Mouse (Mus musculus) lung, postnatal 0 days (tissue): Measurements from ENCODE around the gene Tex48. TPM values are rescaled to one million over a fixed set of nuclear protein-coding genes. Genes with fewer than 3 reads are reported as not detected.

Experiments used
- ATAC-seq: fragments of 200-750 bp; cut with Nextera tagmentation; 2 replicates; pipeline ENCODE4 v1.8.0; 2017; ENCODE audit warnings: moderate library complexity
- DNase-seq: peaks from one replicate; pipeline ENCODE4 v3.0.0-alpha.2; 2016; ENCODE audit warnings: low spot score
- H3K27ac ChIP-seq: fragments of 300-500 bp; sonication (generic); 2 replicates; pipeline ENCODE4 v1.5.1; 2014; ENCODE audit warnings: antibody characterized with exemption, mild to moderate bottlenecking, low read length, mixed read lengths
- H3K27me3 ChIP-seq: fragments of 300-500 bp; sonication (generic); replicated peaks from 2 replicates; pipeline ENCODE4 v1.6.1; 2014; ENCODE audit warnings: low read length, mixed read lengths; ENCODE audit not compliant: insufficient read depth
- H3K36me3 ChIP-seq: fragments of 300-500 bp; sonication (generic); 2 replicates; pipeline ENCODE4 v1.6.1; 2014; ENCODE audit warnings: low read length, mixed read lengths; ENCODE audit not compliant: insufficient read depth
- H3K4me1 ChIP-seq: fragments of 300-500 bp; sonication (generic); 2 replicates; pipeline ENCODE4 v1.6.1; 2014; ENCODE audit warnings: antibody characterized with exemption, low read depth, low read length, mixed read lengths; ENCODE audit not compliant: insufficient read depth
- H3K4me2 ChIP-seq: fragments of 300-500 bp; sonication (generic); replicated peaks from 2 replicates; pipeline ENCODE4 v1.6.1; 2014; ENCODE audit warnings: low read depth, mild to moderate bottlenecking, low read length, moderate library complexity, mixed read lengths
- H3K4me3 ChIP-seq: fragments of 300-500 bp; sonication (generic); 2 replicates; pipeline ENCODE4 v1.5.1; 2014; ENCODE audit warnings: low read depth, low read length
- H3K9ac ChIP-seq: fragments of 300-500 bp; sonication (generic); replicated peaks from 2 replicates; pipeline ENCODE4 v1.6.1; 2014; ENCODE audit warnings: low read depth, mild to moderate bottlenecking
- H3K9me3 ChIP-seq: fragments of 300-500 bp; sonication (generic); 2 replicates; pipeline ENCODE4 v1.6.1; 2016; ENCODE audit warnings: low read length, mixed read lengths
- CTCF ChIP-seq: IDR thresholded peaks from 2 replicates; pipeline ENCODE4 v1.5.1; 2016; ENCODE audit warnings: antibody characterized with exemption, mild to moderate bottlenecking
- EP300 ChIP-seq: IDR thresholded peaks from 2 replicates; pipeline ENCODE4 v1.6.1; 2016; ENCODE audit warnings: antibody characterized with exemption, mild to moderate bottlenecking, control low read depth
- WGBS: fragments of 180-500 bp; shearing (Covaris S2); extraction: QIAGEN DNeasy Blood & Tissue Kit; methylation state at CpG from one replicate; pipeline ENCODE4 v1.1.7; 2014; 5-methylcytosine and 5-hydroxymethylcytosine counted together
- polyA plus RNA-seq: library from polyadenylated mRNA; unstranded; fragments of >200 nt; fragmentation: Nextera tagmentation; extraction: Ambion mirVana; gene quantifications from 2 replicates; pipeline ENCODE4 v1.2.1, GENCODE M21; 2015

The Tex48 gene
- polyA plus RNA-seq, 1 experiment from 2014 or later: not detected

DNA sequence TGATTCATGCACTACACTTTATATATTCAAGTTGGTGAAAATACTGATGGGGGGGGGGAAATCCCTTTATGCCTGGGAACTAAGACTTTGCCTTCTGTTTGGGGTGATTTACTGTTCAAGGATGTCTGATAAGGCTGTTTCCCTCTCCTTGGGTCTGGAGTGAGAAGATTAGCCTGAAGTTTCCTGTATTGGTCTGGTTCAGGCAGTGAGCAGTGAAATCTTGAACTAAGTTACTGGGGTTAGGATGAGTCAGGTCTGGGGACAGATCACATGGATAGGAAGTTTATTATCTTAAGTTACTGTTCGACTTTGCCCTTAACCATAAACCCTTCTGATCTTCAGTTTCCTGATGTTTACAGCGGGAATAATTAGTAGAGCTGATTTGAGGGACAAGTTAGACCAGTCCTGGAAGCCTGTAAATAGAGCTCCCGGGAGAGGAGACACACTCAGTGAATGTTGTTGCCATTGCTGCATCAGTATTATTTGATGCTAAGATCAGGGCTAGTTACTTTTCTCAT, 3.4 kb upstream of the Tex48 start:
- TF ChIP-seq CTCF: no peak
- 27% methylated on average over 3 of the region's 3 CpGs for WGBS
- DNase-seq: no peak

DNA sequence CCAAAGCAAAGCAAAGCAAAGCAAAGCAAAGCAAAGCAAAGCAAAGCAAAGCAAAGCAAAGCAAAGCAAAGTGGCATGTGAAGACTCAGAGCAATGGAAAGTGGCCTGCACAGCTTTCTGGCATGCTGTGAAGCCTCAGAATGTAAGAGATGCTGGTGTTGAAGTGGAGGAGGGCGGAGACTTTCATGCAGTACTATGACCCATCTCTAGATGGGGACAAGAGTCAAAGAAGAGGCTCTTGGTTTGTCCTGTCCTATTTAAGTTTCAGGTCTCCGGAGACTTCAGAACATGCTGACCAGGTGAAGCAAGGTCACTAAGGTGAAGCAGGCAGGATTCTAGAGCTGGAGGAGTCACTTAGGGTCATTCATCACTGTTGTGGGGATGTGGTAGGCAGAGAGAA, 367 bp downstream of the Tex48 start:
- H3K9ac ChIP-seq: no peak overlapping the region
- H3K9me3 ChIP-seq: no peaks in the 10 kb centered on the region
- no peaks in the 10 kb centered on the region for H3K27me3 ChIP-seq
- H3K4me2 ChIP-seq: no peak overlapping the region
- no peaks in the 10 kb centered on the region for H3K36me3 ChIP-seq
- WGBS: 71% methylated on average over 2 of the region's 2 CpGs
- DNase-seq (peak; percentile 9), ATAC-seq (no peak)
- no peaks in the 10 kb centered on the region for H3K4me1 ChIP-seq
- H3K27ac ChIP-seq: no peak overlapping the region
- TF ChIP-seq CTCF (0 out of 2 replicates have a peak, but pooled peaks have one; percentile 5), EP300 (no peak)
- H3K4me3 ChIP-seq: no peak overlapping the region

More for the DNA sequence above, 3.4 kb upstream of the Tex48 start:
- Histone ChIP-seq H3K4me1 (no peaks in the 10 kb centered on the region), H3K9ac (no peak overlapping the region), H3K9me3 (no peaks in the 10 kb centered on the region), H3K36me3 (no peaks in the 10 kb centered on the region), H3K4me3 (no peak overlapping the region), H3K27ac (no peak overlapping the region), H3K4me2 (no peak overlapping the region), H3K27me3 (no peaks in the 10 kb centered on the region)
- no peak for ATAC-seq

DNA sequence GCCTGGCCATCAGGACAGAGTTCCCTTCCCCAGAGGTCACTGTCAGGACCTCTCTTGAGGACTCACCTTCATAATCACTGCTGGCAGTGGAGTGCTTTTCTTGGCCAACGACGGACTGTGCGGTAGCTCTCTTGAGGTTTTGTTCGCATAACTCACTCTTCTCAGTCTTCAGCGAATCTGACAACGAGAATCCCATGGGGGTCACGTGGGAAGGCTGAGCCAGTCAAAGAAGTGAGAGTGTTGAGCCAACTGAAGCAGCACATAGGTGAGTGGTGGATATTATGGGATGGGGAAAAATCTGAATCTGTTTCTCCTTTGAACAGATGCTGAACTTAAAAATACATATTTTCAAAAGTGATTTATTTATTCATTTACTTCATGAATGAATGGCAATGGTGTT, 13.8 kb downstream of the Tex48 start:
- Histone ChIP-seq H3K27me3 (no peaks in the 10 kb centered on the region), H3K9me3 (no peaks in the 10 kb centered on the region), H3K27ac (no peak overlapping the region), H3K4me1 (no peaks in the 10 kb centered on the region), H3K4me2 (no peak overlapping the region), H3K36me3 (no peaks in the 10 kb centered on the region), H3K4me3 (no peak overlapping the region), H3K9ac (no peak overlapping the region)
- no peak for ATAC-seq
- no peak for DNase-seq
- no peak for TF ChIP-seq CTCF
- TF ChIP-seq EP300: no peak
- WGBS: 56% methylated on average over 7 of the region's 7 CpGs

DNA sequence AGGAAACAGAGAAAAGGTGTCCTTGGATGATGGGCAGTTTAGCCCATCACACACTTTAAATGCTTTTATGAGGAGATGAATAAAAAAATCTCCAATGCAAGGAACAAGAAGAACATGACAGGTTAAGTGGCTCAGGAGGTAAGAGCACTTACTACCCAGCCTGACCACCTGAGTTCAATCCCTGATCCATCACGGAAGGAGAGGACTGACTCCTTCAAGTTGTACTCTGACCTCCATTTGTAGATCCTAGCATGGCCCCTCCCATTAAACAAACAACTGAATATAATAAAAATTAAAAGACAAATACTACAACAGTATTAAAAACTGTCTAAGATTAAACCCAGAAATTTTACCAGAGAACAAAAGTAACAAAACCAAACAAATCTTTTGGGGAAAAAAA, 16.3 kb downstream of the Tex48 start:
- Histone ChIP-seq H3K27ac (no peak overlapping the region), H3K27me3 (no peaks in the 10 kb centered on the region), H3K36me3 (no peaks in the 10 kb centered on the region), H3K4me3 (no peak overlapping the region), H3K9ac (no peak overlapping the region), H3K4me2 (no peak overlapping the region), H3K4me1 (no peaks in the 10 kb centered on the region), H3K9me3 (no peaks in the 10 kb centered on the region)
- WGBS: 52% methylated on average over 1 of the region's 1 CpGs
- no peak for TF ChIP-seq CTCF
- TF ChIP-seq EP300: no peak
- DNase-seq (no peak), ATAC-seq (no peak)

DNA sequence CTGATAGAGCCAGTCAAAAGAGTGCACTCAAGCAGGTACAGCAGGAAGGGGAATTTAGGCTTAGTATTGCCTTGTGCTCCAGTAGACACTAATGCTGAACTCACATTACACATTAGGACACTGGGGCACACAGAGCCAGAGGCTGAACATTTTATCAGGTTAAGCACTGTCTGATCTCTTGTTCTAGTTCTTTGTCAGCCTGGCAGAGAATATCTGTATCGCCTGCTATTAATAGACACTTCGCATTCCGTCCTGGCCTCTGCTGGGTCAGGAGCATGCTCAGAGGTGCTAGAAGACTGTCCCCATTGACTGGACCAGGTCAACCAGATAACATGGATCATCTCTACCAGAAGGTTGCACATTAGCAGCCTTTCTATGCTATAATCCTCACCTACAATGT, 16.7 kb downstream of the Tex48 start:
- no peak overlapping the region for H3K4me2 ChIP-seq
- H3K27ac ChIP-seq: no peak overlapping the region
- 82% methylated on average over 3 of the region's 3 CpGs for WGBS
- H3K9me3 ChIP-seq: no peaks in the 10 kb centered on the region
- H3K4me3 ChIP-seq: no peak overlapping the region
- H3K9ac ChIP-seq: no peak overlapping the region
- H3K4me1 ChIP-seq: no peaks in the 10 kb centered on the region
- TF ChIP-seq CTCF (no peak), EP300 (no peak)
- DNase-seq (no peak), ATAC-seq (no peak)
- no peaks in the 10 kb centered on the region for H3K36me3 ChIP-seq
- no peaks in the 10 kb centered on the region for H3K27me3 ChIP-seq

DNA sequence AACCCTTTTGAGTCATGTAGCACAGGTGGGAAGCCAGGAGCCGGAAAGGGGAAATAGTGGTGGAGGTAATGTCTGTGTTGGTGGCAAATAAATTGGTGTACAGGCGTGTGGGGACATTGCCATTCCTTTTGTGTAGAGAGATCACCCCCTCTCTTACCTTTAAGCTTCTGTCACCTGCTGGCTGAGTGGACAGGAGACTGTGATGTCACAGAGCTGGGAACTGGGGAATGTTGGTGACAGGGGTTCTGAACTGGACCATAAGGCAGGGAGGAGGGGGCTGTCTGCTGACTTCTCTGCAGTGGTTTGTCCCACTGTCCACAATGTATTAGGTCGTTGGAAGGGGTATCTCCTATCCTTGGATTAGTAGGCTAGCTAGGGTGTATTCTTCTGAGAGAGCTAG, 17.3 kb downstream of the Tex48 start, which contains the start of gene Gm11213:
Gm11213 (minus strand) TSS at position 317 of the 400 bp plus-strand sequence.
- Histone ChIP-seq H3K36me3 (no peaks in the 10 kb centered on the region), H3K4me3 (no peak within 1 kb of the TSS), H3K4me1 (no peaks in the 10 kb centered on the region), H3K9me3 (no peaks in the 10 kb centered on the region), H3K4me2 (no peak within 1 kb of the TSS), H3K27me3 (no peaks in the 10 kb centered on the region), H3K9ac (no peak within 1 kb of the TSS), H3K27ac (no peak within 1 kb of the TSS)
- TF ChIP-seq CTCF (no peak), EP300 (no peak)
- DNase-seq: no peak
- no peak for ATAC-seq
- 66% methylated on average over 3 of the region's 3 CpGs for WGBS

DNA sequence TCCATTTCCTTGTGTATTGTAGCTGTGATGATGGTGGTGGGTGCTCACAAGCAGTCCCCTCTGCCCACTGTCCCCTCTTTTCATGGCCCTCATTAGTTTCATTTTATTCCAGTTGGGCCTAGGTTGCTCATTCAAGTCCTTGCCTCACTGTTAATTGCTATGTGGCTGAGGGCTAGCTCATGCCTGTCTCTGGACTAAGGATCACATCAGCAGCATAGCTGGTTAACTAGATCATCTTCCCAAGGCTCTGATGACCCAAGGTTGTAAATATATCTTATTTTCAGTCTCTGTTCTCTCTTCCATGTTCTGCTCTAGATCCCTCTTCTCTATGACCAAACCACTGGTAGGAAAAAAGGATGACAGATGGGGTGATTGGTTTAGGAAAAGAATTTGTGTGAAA, 21.0 kb downstream of the Tex48 start:
- Histone ChIP-seq H3K27me3 (no peaks in the 10 kb centered on the region), H3K27ac (no peak overlapping the region), H3K36me3 (no peaks in the 10 kb centered on the region), H3K9ac (no peak overlapping the region), H3K4me1 (no peaks in the 10 kb centered on the region), H3K4me3 (no peak overlapping the region), H3K9me3 (no peaks in the 10 kb centered on the region), H3K4me2 (no peak overlapping the region)
- DNase-seq (no peak), ATAC-seq (no peak)
- TF ChIP-seq CTCF (no peak), EP300 (no peak)
